Mouse (Mus musculus): ENCODE results near the gene Acot7. TPM values are rescaled to one million over a fixed set of nuclear protein-coding genes. Genes with fewer than 3 reads are reported as not detected.

Acot7 gene
- polyA plus RNA-seq, 1 experiment = 167 TPM

DNA sequence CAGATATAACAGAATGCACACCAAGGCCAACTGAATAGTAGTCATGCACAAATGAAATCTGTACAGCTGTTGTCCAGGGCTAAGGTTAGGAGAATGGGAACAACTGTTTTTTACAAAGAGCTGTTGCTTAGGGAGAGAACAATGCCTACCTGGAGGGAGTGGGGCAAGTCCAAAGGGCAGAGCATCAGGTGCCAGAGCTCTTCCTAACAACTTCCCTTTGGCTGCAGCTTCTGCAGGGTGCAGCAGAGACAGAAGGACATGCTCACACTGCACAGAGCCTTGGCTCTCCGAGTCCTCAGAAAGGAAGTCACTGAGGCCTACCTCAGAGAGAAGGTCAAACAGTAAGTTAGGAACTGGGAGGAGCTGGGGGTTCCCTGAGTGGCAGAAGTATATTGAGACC, 21.7 kb downstream of the Acot7 start:
- Histone ChIP-seq H3K4me2 (ENCODE audit: low read depth) (no peak overlapping the region), H3K4me3 (no peak overlapping the region), H3K27me3 (ENCODE audit: control insufficient read depth, insufficient read depth, insufficient read length) (no peaks in the 10 kb centered on the region), H3ac (ENCODE audit: control insufficient read depth, insufficient read length) (no peak overlapping the region), H3K36me3 (ENCODE audit: control insufficient read depth, insufficient read depth) (no peaks in the 10 kb centered on the region), H3K79me2 (ENCODE audit: control insufficient read depth, insufficient read depth) (peaks cover 68% of the 10 kb centered on the region)
- TF ChIP-seq TCF12 (IDR thresholded peaks at IDR 0.05; ENCODE audit: insufficient read depth, poor library complexity, severe bottlenecking) (no peak), SRF (IDR thresholded peaks at IDR 0.05; ENCODE audit: control insufficient read depth, insufficient read length, low read depth) (no peak), USF1 (IDR thresholded peaks at IDR 0.05; ENCODE audit: low read depth) (no peak), MYOG (IDR thresholded peaks at IDR 0.05; ENCODE audit: control insufficient read depth in 1 of 3, insufficient read depth in 1 of 3, insufficient read length in 2 of 3, low read depth in 2 of 3) (no peak), POLR2AphosphoS2 (IDR thresholded peaks at IDR 0.05; ENCODE audit: insufficient read length, low read depth) (no peak), CEBPB (IDR thresholded peaks at IDR 0.05; ENCODE audit: insufficient read depth, poor library complexity, severe bottlenecking) (no peak), REST (IDR thresholded peaks at IDR 0.05; ENCODE audit: insufficient read depth, insufficient read length) (no peak), E2F4 (IDR thresholded peaks at IDR 0.05; ENCODE audit: insufficient read depth) (no peak), TCF3 (IDR thresholded peaks at IDR 0.05; ENCODE audit: insufficient read length, low read depth) (no peak), POLR2A (IDR thresholded peaks at IDR 0.05; ENCODE audit: insufficient read length, low read depth) (no peak), MAX (IDR thresholded peaks at IDR 0.05; ENCODE audit: low read depth) (no peak), MYOD1 (IDR thresholded peaks at IDR 0.05; ENCODE audit: control insufficient read depth in 1 of 3, insufficient read length in 2 of 3, low read depth in 2 of 3) (no peak)

DNA sequence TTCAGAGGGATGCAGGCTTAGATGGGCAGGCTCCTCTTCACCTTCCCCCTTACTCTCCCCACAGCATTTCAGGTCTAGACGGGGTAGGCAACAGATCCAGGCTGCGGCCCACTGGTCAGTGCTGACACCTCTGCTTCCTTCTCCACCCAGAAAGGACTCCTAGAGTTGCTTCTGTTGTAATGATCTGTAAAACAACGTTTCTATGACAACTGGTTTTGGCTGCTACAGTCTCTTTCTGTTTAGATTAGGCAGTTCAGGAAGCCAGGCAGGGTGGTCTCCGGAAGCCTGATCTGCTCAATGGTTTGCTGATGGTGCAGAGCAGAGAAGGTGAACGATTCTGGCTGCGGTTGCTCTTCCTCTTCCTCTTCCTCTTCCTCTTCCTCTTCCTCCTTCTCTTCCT, 23.6 kb downstream of the Acot7 start:
- H3K4me2 ChIP-seq (ENCODE audit: low read depth) = no peak overlapping the region
- no peak overlapping the region for H3K4me3 ChIP-seq
- no peaks in the 10 kb centered on the region for H3K36me3 ChIP-seq (ENCODE audit: control insufficient read depth, insufficient read depth)
- H3ac ChIP-seq (ENCODE audit: control insufficient read depth, insufficient read length) = no peak overlapping the region
- no peaks in the 10 kb centered on the region for H3K27me3 ChIP-seq (ENCODE audit: control insufficient read depth, insufficient read depth, insufficient read length)
- TF ChIP-seq CEBPB (IDR thresholded peaks at IDR 0.05; ENCODE audit: insufficient read depth, poor library complexity, severe bottlenecking) (no peak), USF1 (IDR thresholded peaks at IDR 0.05; ENCODE audit: low read depth) (no peak), TCF3 (IDR thresholded peaks at IDR 0.05; ENCODE audit: insufficient read length, low read depth) (no peak), SRF (IDR thresholded peaks at IDR 0.05; ENCODE audit: control insufficient read depth, insufficient read length, low read depth) (no peak), POLR2A (IDR thresholded peaks at IDR 0.05; ENCODE audit: insufficient read length, low read depth) (no peak), POLR2AphosphoS2 (IDR thresholded peaks at IDR 0.05; ENCODE audit: insufficient read length, low read depth) (no peak), MYOD1 (IDR thresholded peaks at IDR 0.05; ENCODE audit: control insufficient read depth in 1 of 3, insufficient read length in 2 of 3, low read depth in 2 of 3) (no peak), MAX (IDR thresholded peaks at IDR 0.05; ENCODE audit: low read depth) (no peak), TCF12 (IDR thresholded peaks at IDR 0.05; ENCODE audit: insufficient read depth, poor library complexity, severe bottlenecking) (no peak), REST (IDR thresholded peaks at IDR 0.05; ENCODE audit: insufficient read depth, insufficient read length) (no peak)
- H3K79me2 ChIP-seq (ENCODE audit: control insufficient read depth, insufficient read depth) = peaks cover 69% of the 10 kb centered on the region

DNA sequence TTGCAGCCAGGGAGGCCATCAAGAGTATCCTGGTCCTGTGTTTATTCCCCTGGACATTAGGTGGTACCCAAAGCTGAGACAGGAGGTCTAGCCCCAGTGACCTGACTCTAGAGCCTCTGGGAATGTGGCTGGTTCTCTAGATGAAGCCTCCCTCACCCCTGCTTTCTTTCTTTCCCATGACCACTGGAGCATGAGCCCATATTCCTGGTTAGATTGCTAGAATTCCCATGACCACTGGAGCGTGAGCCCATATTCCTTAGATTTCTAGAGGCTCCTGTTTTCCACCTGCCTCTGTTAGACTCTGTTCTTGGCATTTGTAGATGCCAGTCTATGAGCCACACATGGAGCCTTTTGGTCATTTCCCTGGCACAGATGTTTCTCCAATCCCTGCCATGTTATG, 24.5 kb downstream of the Acot7 start:
- TF ChIP-seq TCF12 (IDR thresholded peaks at IDR 0.05; ENCODE audit: insufficient read depth, poor library complexity, severe bottlenecking) (no peak), E2F4 (IDR thresholded peaks at IDR 0.05; ENCODE audit: insufficient read depth) (no peak), POLR2A (IDR thresholded peaks at IDR 0.05; ENCODE audit: insufficient read length, low read depth) (no peak), USF1 (IDR thresholded peaks at IDR 0.05; ENCODE audit: low read depth) (no peak), TCF3 (IDR thresholded peaks at IDR 0.05; ENCODE audit: insufficient read length, low read depth) (no peak), MAX (IDR thresholded peaks at IDR 0.05; ENCODE audit: low read depth) (no peak), SRF (IDR thresholded peaks at IDR 0.05; ENCODE audit: control insufficient read depth, insufficient read length, low read depth) (no peak), MYOD1 (IDR thresholded peaks at IDR 0.05; ENCODE audit: control insufficient read depth in 1 of 3, insufficient read length in 2 of 3, low read depth in 2 of 3) (no peak), MYOG (IDR thresholded peaks at IDR 0.05; ENCODE audit: control insufficient read depth in 1 of 3, insufficient read depth in 1 of 3, insufficient read length in 2 of 3, low read depth in 2 of 3) (no peak), REST (IDR thresholded peaks at IDR 0.05; ENCODE audit: insufficient read depth, insufficient read length) (no peak), CEBPB (IDR thresholded peaks at IDR 0.05; ENCODE audit: insufficient read depth, poor library complexity, severe bottlenecking) (no peak), POLR2AphosphoS2 (IDR thresholded peaks at IDR 0.05; ENCODE audit: insufficient read length, low read depth) (no peak)
- H3ac ChIP-seq (ENCODE audit: control insufficient read depth, insufficient read length) = no peak overlapping the region

DNA sequence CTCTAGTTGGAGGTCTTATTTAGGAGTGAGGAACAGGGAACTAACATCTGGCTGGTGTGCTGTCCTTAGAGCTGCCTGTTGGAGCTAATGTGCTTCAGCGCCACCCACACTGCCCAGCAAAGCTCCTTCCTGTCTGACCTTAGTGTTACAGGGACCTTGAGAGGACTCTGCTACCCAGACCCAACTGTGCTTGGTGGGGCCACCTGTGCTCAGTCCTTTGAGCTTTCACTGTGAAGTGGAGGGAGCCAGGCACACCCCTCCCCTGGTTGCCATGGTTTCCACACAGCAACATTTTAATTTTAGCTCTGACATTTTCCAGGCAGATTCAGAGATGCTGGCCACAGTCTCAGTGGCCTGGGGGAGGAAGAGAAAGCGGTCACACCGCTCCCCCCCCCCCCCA, 25.0 kb downstream of the Acot7 start:
- Histone ChIP-seq H3K4me3 (no peak overlapping the region), H3K4me2 (ENCODE audit: low read depth) (no peak overlapping the region), H3K27me3 (ENCODE audit: control insufficient read depth, insufficient read depth, insufficient read length) (no peaks in the 10 kb centered on the region), H3K79me2 (ENCODE audit: control insufficient read depth, insufficient read depth) (peaks cover 67% of the 10 kb centered on the region), H3ac (ENCODE audit: control insufficient read depth, insufficient read length) (no peak overlapping the region), H3K36me3 (ENCODE audit: control insufficient read depth, insufficient read depth) (no peaks in the 10 kb centered on the region)
- TF ChIP-seq CEBPB (IDR thresholded peaks at IDR 0.05; ENCODE audit: insufficient read depth, poor library complexity, severe bottlenecking) (no peak), E2F4 (IDR thresholded peaks at IDR 0.05; ENCODE audit: insufficient read depth) (no peak), MYOD1 (IDR thresholded peaks at IDR 0.05; ENCODE audit: control insufficient read depth in 1 of 3, insufficient read length in 2 of 3, low read depth in 2 of 3) (no peak), MAX (IDR thresholded peaks at IDR 0.05; ENCODE audit: low read depth) (no peak), TCF12 (IDR thresholded peaks at IDR 0.05; ENCODE audit: insufficient read depth, poor library complexity, severe bottlenecking) (no peak), USF1 (IDR thresholded peaks at IDR 0.05; ENCODE audit: low read depth) (no peak), POLR2A (IDR thresholded peaks at IDR 0.05; ENCODE audit: insufficient read length, low read depth) (no peak), TCF3 (IDR thresholded peaks at IDR 0.05; ENCODE audit: insufficient read length, low read depth) (no peak), POLR2AphosphoS2 (IDR thresholded peaks at IDR 0.05; ENCODE audit: insufficient read length, low read depth) (no peak), MYOG (IDR thresholded peaks at IDR 0.05; ENCODE audit: control insufficient read depth in 1 of 3, insufficient read depth in 1 of 3, insufficient read length in 2 of 3, low read depth in 2 of 3) (no peak), REST (IDR thresholded peaks at IDR 0.05; ENCODE audit: insufficient read depth, insufficient read length) (no peak)

More for the DNA sequence above, 24.5 kb downstream of the Acot7 start:
- Histone ChIP-seq H3K79me2 (ENCODE audit: control insufficient read depth, insufficient read depth) (peaks cover 69% of the 10 kb centered on the region), H3K36me3 (ENCODE audit: control insufficient read depth, insufficient read depth) (no peaks in the 10 kb centered on the region), H3K4me2 (ENCODE audit: low read depth) (no peak overlapping the region), H3K4me3 (no peak overlapping the region), H3K27me3 (ENCODE audit: control insufficient read depth, insufficient read depth, insufficient read length) (no peaks in the 10 kb centered on the region)

Measured in myocyte (in vitro differentiated cells).